Mouse (Mus musculus): ENCODE data around the gene Tnfsfm13.

Gene Tnfsfm13

GRCm38 (mm10) chr11:69681314-69682208 lies 14.3 kb downstream of the Tnfsfm13 start, which contains the start of gene Senp3:
TSS of gene Senp3 (minus strand) at chr11:69682084.
- DNase-seq (ENCODE audit: low read depth, low spot score): peak; percentile 97

DNA sequence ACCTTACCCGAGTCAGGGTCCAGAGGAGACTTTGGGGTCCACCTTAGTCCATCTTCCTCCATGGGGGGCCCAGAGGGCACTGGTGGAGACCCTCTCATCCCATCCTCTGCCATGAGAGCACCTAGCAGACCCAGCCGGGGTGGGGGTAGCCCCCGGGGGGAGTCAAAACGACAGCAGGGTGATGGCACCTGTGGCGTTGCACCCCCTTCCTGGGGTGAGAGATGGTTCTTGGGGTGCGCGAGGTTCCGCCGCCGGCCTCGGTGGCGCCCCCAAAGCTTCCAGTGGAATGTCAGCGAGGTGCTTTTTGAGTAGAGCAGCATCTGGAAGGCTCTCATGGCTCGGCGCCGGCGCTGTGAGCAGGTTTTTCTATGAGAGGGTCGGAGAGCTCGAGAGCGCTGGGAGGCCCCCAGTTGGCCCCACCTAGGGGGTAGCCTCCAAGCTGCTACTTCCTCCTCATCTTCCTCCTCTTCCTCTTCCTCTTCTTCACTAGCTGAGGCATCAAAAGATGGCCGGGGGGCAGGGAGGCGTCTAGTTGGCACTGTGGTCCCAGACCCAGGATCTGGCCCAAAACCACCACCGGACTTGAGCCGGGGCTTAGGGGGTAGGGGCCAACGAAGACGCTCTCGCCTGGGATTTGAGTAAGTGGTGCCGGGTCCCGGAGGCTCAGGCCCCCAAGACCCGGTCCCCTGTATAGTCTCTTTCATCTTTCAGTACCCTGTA lies 15.6 kb downstream of the Tnfsfm13 start:
- no peak for DNase-seq (ENCODE audit: low read depth, low spot score)

GRCm38 (mm10) chr11:69679144-69679543 lies 16.8 kb downstream of the Tnfsfm13 start:
- no peak for DNase-seq (ENCODE audit: low read depth, low spot score)

GRCm38 (mm10) chr11:69672211-69672706 lies 23.6 kb downstream of the Tnfsfm13 start, which contains the start of gene Eif4a1:
TSS of gene Eif4a1 (minus strand) at chr11:69672423.
- peak; percentile 100 for DNase-seq (ENCODE audit: low read depth, low spot score)

DNA sequence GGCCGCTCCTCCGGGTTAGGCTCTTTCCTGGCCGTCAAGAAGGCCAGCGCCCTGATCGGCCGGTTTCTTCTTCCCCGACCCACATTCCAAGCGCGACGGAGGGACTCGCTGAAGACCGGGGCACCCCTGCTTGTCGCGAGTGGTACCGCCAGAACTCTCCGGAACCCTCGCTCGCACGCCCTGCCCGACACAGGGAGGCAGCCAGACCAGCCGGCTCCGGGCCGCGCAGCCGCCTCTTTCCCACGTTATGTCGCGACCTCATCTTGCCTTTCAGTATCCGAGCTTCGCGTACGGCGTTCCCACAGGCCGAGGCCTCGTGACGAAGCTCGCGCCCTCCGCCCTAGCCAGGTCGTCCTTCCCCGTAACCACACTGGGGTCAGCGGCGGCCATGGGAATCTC lies 24.2 kb downstream of the Tnfsfm13 start:
- no peak for DNase-seq (ENCODE audit: low read depth, low spot score)

DNA sequence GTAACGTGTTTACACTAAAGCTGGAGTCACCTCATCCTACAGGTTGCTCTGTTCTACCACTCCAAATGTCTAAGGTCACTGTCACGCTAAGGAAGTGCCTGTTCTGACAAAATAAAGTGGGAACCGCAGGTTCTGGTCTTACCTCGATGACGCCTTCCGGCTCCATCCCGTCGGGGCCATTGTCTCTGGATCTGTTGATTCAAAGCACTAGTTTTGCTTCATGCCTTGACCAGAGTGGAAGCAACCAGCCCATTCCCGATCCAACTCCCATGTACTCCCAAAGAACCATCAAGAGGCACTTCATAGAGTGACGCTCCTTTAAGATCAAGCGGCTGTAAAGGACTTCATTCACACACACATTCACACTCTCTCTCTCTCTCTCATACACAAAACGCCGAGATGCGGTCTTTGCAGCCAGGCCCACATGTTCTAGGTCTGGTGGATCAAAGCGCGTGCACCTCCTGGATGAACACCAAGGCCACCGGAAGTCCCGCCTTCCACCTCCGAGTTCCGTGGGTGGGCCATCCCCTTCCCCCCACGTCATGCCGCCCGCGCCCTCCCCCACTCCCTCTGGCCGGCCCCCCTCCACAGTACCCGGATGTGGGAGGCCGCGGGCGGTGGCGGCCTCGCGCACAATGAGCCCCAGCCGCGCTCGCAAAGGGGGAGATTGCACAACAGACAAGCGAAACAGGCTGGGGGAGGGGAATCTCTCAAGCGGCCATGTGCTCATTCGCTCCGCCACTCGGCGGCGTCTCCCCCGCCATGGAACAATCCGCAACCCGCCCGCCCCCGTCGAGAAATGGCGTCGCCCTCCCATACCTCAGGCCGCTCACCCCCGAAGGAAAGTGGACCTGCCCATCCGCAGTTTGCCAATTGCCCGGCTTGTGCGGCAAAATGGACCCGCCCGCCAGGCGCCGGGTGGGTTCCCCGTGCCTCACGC lies 24.8 kb downstream of the Tnfsfm13 start:
- peak; percentile 93 for DNase-seq (ENCODE audit: low read depth, low spot score)

DNA sequence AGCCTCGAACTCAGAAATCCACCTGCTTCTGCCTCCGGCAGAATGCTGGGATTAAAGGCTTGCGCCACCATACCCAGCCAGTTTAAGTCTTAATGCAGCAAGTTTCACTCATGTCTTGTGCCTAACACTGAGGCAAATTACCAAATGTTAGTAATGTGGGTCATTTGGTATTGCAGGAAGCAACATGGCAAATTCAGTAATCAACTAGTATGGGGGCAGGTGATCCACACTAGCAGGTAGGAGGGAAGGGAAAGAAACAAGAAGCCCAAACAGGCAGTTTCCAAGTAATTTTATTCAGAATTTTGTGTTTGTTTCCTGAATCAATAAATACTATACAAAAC lies 29.3 kb downstream of the Tnfsfm13 start:
- DNase-seq (ENCODE audit: low read depth, low spot score): no peak

DNA sequence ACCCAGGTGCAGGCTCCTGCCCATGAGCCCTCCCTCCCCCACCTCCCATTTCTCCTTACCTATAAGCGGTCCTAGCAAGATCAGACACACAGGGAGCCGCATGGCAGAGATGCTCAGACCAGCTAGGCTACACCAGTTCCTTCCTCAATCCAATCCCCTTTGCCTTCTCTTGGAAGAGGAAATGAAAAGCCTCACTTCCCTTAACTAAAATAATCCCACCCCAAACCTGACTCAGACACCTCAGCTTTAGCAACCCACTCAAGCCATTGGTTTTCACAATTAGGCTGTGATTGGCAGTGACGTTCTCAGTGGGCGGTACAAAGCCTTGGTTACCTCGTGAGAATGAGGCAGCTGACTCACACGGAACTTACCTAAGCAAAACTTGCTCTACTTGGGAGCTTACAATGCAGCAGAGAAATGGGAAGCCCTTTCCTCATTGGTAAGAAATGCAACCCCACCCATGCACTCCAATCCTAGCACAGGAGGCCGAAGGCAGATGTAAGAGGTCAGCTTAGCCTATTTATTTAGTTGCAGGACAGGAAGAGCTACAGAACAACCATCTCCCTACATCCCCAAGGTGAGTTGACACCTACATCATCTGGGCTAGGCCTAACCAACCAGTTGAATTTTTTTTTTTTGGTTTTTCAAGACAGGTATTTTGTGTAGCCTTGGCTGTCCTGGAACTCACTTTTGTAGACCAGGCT lies 29.8 kb downstream of the Tnfsfm13 start, which contains the start of gene Cd68:
TSS of gene Cd68 (minus strand) at position 193 of the 704 bp plus-strand sequence.
- DNase-seq (ENCODE audit: low read depth, low spot score): peak; percentile 86

GRCm38 (mm10) chr11:69665457-69665960 lies 30.4 kb downstream of the Tnfsfm13 start:
- no peak for DNase-seq (ENCODE audit: low read depth, low spot score)

- DNase-seq (ENCODE audit: low read depth, low spot score): no peak
Observed at GRCm38 (mm10) chr11:69664841-69665240, 31.1 kb downstream of the Tnfsfm13 start.

- DNase-seq (ENCODE audit: low read depth, low spot score): no peak
Observed at GRCm38 (mm10) chr11:69663795-69664194, 32.1 kb downstream of the Tnfsfm13 start.

DNA sequence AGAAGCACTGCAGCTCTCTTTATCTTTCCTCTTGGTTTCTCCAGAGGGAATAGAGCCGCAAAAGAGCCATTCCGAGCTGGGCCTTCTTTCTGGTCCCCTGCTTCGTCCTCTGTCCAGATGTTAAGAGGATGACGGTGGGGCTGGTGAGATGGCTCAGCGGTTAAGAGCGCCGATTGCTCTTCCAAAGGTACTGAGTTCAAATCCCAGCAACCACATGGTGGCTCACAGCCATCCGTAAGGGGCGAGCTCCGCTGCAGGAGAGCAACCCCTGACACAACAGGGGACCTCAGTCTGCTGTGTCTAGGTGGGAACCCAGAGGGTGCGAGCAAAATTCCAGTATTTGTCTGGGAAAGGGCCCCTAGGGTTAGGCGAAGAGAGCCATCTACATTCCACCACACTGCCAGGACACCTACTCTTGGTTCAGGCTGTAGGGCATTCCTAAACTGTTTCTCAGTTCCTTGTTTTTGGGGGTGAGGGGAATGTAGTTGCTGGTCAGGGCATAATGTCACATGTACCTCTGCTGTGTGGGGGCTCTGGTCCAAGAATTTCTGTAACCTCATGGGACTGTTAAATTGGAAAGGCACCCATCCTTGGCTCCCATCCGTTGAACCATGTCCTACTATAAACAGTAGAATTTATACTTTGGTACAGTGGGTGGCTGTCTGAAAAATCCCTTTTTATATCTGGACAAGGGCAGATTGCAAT lies 32.8 kb downstream of the Tnfsfm13 start:
- DNase-seq (ENCODE audit: low read depth, low spot score): no peak

GRCm38 (mm10) chr11:69662213-69662966 lies 33.5 kb downstream of the Tnfsfm13 start, which contains the start of gene Mpdu1:
TSS of gene Mpdu1 (minus strand) at chr11:69662642.
- peak; percentile 97 for DNase-seq (ENCODE audit: low read depth, low spot score)

- no peak for DNase-seq (ENCODE audit: low read depth, low spot score)
Observed at GRCm38 (mm10) chr11:69661221-69661881, 34.5 kb downstream of the Tnfsfm13 start.

DNA sequence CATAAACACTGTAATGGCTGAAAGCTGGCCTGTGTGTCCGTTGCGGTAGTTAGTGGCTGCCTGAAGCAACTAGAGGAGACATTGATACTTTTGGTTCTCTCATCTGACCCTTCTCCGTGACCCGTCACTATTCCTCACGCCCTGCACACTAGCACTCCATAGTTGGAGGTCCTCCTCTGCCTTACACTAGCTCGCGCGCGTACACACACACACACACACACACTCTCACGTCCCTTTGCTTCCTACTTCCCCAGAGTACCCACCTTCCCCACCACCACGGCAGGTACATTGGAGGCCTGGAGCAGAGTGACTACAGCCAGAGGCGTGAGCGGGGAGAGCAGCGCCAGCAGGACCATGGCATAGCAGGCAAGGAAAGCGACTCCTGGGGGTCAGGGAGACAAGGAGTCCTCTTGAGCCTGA lies 38.4 kb downstream of the Tnfsfm13 start:
- no peak for DNase-seq (ENCODE audit: low read depth, low spot score)

GRCm38 (mm10) chr11:69656617-69657461 lies 39.1 kb downstream of the Tnfsfm13 start:
- DNase-seq (ENCODE audit: low read depth, low spot score): no peak

GRCm38 (mm10) chr11:69656065-69656455 lies 39.8 kb downstream of the Tnfsfm13 start:
- no peak for DNase-seq (ENCODE audit: low read depth, low spot score)
